17 mouse cellular contexts compared by ENCODE assay signal in the genomic region with DNA sequence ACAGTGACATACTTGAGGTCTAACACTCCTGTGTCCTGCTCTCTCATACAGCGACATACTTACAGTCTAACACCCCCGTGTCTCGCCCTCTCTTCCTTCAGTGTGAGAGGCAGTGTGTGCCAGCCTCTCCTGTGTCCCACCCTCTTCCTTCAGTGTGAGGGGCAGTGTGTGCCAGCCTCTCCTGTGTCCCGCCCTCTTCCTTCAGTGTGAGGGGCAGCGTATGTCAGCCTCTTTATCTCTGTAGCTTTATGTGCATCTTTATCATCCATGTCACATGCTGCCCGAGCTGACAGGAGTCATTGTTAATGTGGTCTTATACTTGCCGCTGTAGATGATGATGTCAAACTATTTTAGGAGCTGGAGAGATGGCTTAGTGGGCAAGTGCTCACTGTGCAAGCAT. TPM values are rescaled to one million over a fixed set of nuclear protein-coding genes. Genes with fewer than 3 reads are reported as not detected.
DNase-seq lines count a peak whose midpoint lies in the region; ATAC-seq and TF ChIP-seq lines count a peak whose summit lies in the region.
"Had no signal": no experiment of that assay in that cellular context is flagged by ENCODE, and none has a peak within 500 bp of the region (broad histone marks: within the 10 kb centered on the region; RNA-seq: fewer than 3 reads in every experiment).

No protein-coding gene starts in this region.

- peak; percentile 47; the same call in 1 of the 2 replicates for ATAC-seq in stomach, embryonic 15.5 days (ENCODE audit: insufficient read depth, low FRiP score, low read depth)
- no peak for ATAC-seq in stomach, postnatal 0 days (ENCODE audit: low FRiP score, low TSS enrichment)
- ATAC-seq in liver, embryonic 13.5 days (ENCODE audit: low read depth) = peak; percentile 60
- ATAC-seq in midbrain, embryonic 15.5 days (replicated peaks) = no peak

- no peak overlapping the region for H3K4me3 ChIP-seq in stomach, embryonic 15.5 days (replicated peaks)
- no peak overlapping the region for H3K4me3 ChIP-seq in stomach, postnatal 0 days (ENCODE audit: low read depth, low read length)
- H3K4me3 ChIP-seq in liver, embryonic 13.5 days (replicated peaks) = no peak overlapping the region
- H3K4me3 ChIP-seq in midbrain, embryonic 15.5 days = no peak overlapping the region
- H3K4me3 ChIP-seq: forebrain, embryonic 10.5 days; lung, embryonic 15.5 days had no signal

- no peak overlapping the region for H3K4me2 ChIP-seq in stomach, embryonic 15.5 days
- H3K4me2 ChIP-seq in stomach, postnatal 0 days (replicated peaks; ENCODE audit: low read depth) = no peak overlapping the region
- H3K4me2 ChIP-seq in liver, embryonic 13.5 days = peak overlapping the region; percentile 31
- H3K4me2 ChIP-seq in midbrain, embryonic 15.5 days = no peak overlapping the region
- H3K4me2 ChIP-seq: heart, embryonic 11.5 days; lung, embryonic 15.5 days had no signal

- no peak for DNase-seq in stomach, postnatal 0 days (ENCODE audit: low spot score)
- no peak for DNase-seq in liver, embryonic 13.5 days
- DNase-seq in lung, postnatal 36 days = peak; percentile 58
- DNase-seq in yolk sac, embryonic 10.5 days (ENCODE audit: low spot score) = no peak
- no peak for DNase-seq in left cerebral cortex, postnatal 36 days (ENCODE audit: low spot score in 2 of 2)
- DNase-seq: adrenal gland, adult 8-10 months; cerebellum, adult 9-11 months; heart, postnatal 36 days; kidney, adult 9 months; layer of hippocampus, postnatal 36 days; left cerebral cortex, postnatal 4 days; thymus, postnatal 36 days had no signal

- intact Hi-C loops in left cerebral cortex, postnatal 36 days (cut with DNase I) = no loop called here

- H3K4me1 ChIP-seq in stomach, embryonic 15.5 days = peaks cover 3% of the 10 kb centered on the region; the same call in 1 of the 2 replicates
- H3K4me1 ChIP-seq in stomach, postnatal 0 days (replicated peaks; ENCODE audit: control insufficient read depth, insufficient read depth) = no peaks in the 10 kb centered on the region
- H3K4me1 ChIP-seq in liver, embryonic 13.5 days (replicated peaks) = peaks cover 75% of the 10 kb centered on the region
- H3K4me1 ChIP-seq in midbrain, embryonic 15.5 days = peaks cover 20% of the 10 kb centered on the region

- H3K27me3 ChIP-seq in stomach, embryonic 15.5 days (replicated peaks) = no peaks in the 10 kb centered on the region
- no peaks in the 10 kb centered on the region for H3K27me3 ChIP-seq in stomach, postnatal 0 days (ENCODE audit: control insufficient read depth, insufficient read depth, low read length)
- H3K27me3 ChIP-seq in liver, embryonic 13.5 days = no peaks in the 10 kb centered on the region
- H3K27me3 ChIP-seq in midbrain, embryonic 15.5 days (replicated peaks) = no peaks in the 10 kb centered on the region
- H3K27me3 ChIP-seq: lung, embryonic 15.5 days had no signal

- no peak for TF ChIP-seq EP300 in stomach, postnatal 0 days (optimal IDR thresholded peaks at IDR 0.05)

- no peaks in the 10 kb centered on the region for H3K36me3 ChIP-seq in stomach, embryonic 15.5 days
- no peaks in the 10 kb centered on the region for H3K36me3 ChIP-seq in stomach, postnatal 0 days (ENCODE audit: control insufficient read depth, insufficient read depth, low read length)
- H3K36me3 ChIP-seq in liver, embryonic 13.5 days = peaks cover 12% of the 10 kb centered on the region
- H3K36me3 ChIP-seq in midbrain, embryonic 15.5 days (replicated peaks) = no peaks in the 10 kb centered on the region; the same call in 1 of the 2 replicates

- H3K9ac ChIP-seq in stomach, embryonic 15.5 days = no peak overlapping the region
- no peak overlapping the region for H3K9ac ChIP-seq in stomach, postnatal 0 days (ENCODE audit: low read length)
- peak overlapping the region; percentile 59 for H3K9ac ChIP-seq in liver, embryonic 13.5 days
- H3K9ac ChIP-seq in midbrain, embryonic 15.5 days = no peak overlapping the region
- H3K9ac ChIP-seq: lung, embryonic 15.5 days had no signal

- no peak for TF ChIP-seq CTCF in stomach, postnatal 0 days (IDR thresholded peaks at IDR 0.05; ENCODE audit: low read depth)

- no peaks in the 10 kb centered on the region for H3K9me3 ChIP-seq in stomach, embryonic 15.5 days
- no peaks in the 10 kb centered on the region for H3K9me3 ChIP-seq in stomach, postnatal 0 days (ENCODE audit: control insufficient read depth, low read length)
- no peaks in the 10 kb centered on the region; the same call in 1 of the 2 replicates for H3K9me3 ChIP-seq in liver, embryonic 13.5 days (replicated peaks)
- no peaks in the 10 kb centered on the region for H3K9me3 ChIP-seq in midbrain, embryonic 15.5 days
- H3K9me3 ChIP-seq: lung, embryonic 15.5 days had no signal

- no peak overlapping the region for H3K27ac ChIP-seq in stomach, embryonic 15.5 days
- no peak overlapping the region for H3K27ac ChIP-seq in stomach, postnatal 0 days (replicated peaks)
- peak overlapping the region; percentile 89 for H3K27ac ChIP-seq in liver, embryonic 13.5 days
- no peak overlapping the region for H3K27ac ChIP-seq in midbrain, embryonic 15.5 days
- H3K27ac ChIP-seq: forebrain, embryonic 10.5 days; lung, embryonic 15.5 days had no signal

- WGBS in stomach, embryonic 15.5 days = 77% methylated on average over 7 of the region's 7 CpGs
- WGBS in stomach, postnatal 0 days = 87% methylated on average over 7 of the region's 7 CpGs
- 28% methylated on average over 7 of the region's 7 CpGs for WGBS in liver, embryonic 13.5 days (ENCODE audit: insufficient replicate concordance)
- WGBS in midbrain, embryonic 15.5 days = 82% methylated on average over 7 of the region's 7 CpGs

RNA-seq across cellular contexts. Expression of gene Pigk, which starts 41.6 kb away (rescaled TPM):
- polyA plus RNA-seq in stomach, embryonic 15.5 days (2015; fragmentation: Nextera tagmentation; extraction: Ambion mirVana) = 41.0 and 44.9 TPM in 2 replicates
- polyA plus RNA-seq in stomach, postnatal 0 days (2015; fragmentation: Nextera tagmentation; extraction: Ambion mirVana) = 36.8 and 40.9 TPM in 2 replicates
- polyA plus RNA-seq in liver, embryonic 13.5 days (2015; fragmentation: Nextera tagmentation; extraction: Ambion mirVana) = 24.2 and 24.9 TPM in 2 replicates
- total RNA-seq in left cerebral cortex, postnatal 36 days (2021) = 10 to 100 TPM; 49.5 to 52.9 TPM
- polyA plus RNA-seq in midbrain, embryonic 15.5 days (2015; fragmentation: Nextera tagmentation; extraction: Ambion mirVana) = 49.1 and 53.0 TPM in 2 replicates

Comparison
In these comparisons a context has a peak if more than half of its experiments do, and no peak if none do; other contexts are left out.
1. ATAC-seq: peak in stomach, embryonic 15.5 days (single experiment) and liver, embryonic 13.5 days (single experiment); none in stomach, postnatal 0 days (single experiment) and midbrain, embryonic 15.5 days (single experiment).